Mouse (Mus musculus) kidney, embryonic 14.5 days (tissue): Measurements from ENCODE around the gene Patl2. TPM values are rescaled to one million over a fixed set of nuclear protein-coding genes. Genes with fewer than 3 reads are reported as not detected.

Experiments used
- ATAC-seq: fragments of 200-750 bp; cut with Nextera tagmentation; 2 replicates; pipeline ENCODE4 v1.8.0; 2017; ENCODE audit warnings: moderate number of reproducible peaks, mild to moderate bottlenecking, moderate TSS enrichment, moderate library complexity; ENCODE audit not compliant: low FRiP score, low TSS enrichment
- H3K27ac ChIP-seq: fragments of 300-500 bp; sonication (generic); 2 replicates; pipeline ENCODE4 v1.5.1; 2014; ENCODE audit warnings: low read depth, mild to moderate bottlenecking, low read length, moderate library complexity, mixed read lengths
- H3K27me3 ChIP-seq: fragments of 300-500 bp; sonication (generic); 2 replicates; pipeline ENCODE4 v1.6.1; 2014; ENCODE audit warnings: mild to moderate bottlenecking, low read length; ENCODE audit not compliant: control insufficient read depth, insufficient read depth
- H3K36me3 ChIP-seq: fragments of 300-500 bp; sonication (generic); 2 replicates; pipeline ENCODE4 v1.6.1; 2014; ENCODE audit warnings: low read length, mixed read lengths; ENCODE audit not compliant: control insufficient read depth, insufficient read depth
- H3K4me1 ChIP-seq: fragments of 300-500 bp; sonication (generic); 2 replicates; pipeline ENCODE4 v1.6.1; 2014; ENCODE audit warnings: low read length, mixed read lengths; ENCODE audit not compliant: control insufficient read depth, insufficient read depth
- H3K4me2 ChIP-seq: fragments of 300-500 bp; sonication (generic); replicated peaks from 2 replicates; pipeline ENCODE4 v1.6.1; 2014; ENCODE audit warnings: low read depth, mild to moderate bottlenecking, low read length
- H3K4me3 ChIP-seq: fragments of 300-500 bp; sonication (generic); 2 replicates; pipeline ENCODE4 v1.5.1; 2014; ENCODE audit warnings: mild to moderate bottlenecking, low read length
- H3K9ac ChIP-seq: fragments of 300-500 bp; sonication (generic); 2 replicates; pipeline ENCODE4 v1.6.1; 2014; ENCODE audit warnings: low read depth, mild to moderate bottlenecking, low read length, moderate library complexity
- H3K9me3 ChIP-seq: fragments of 300-500 bp; sonication (generic); 2 replicates; pipeline ENCODE4 v1.6.1; 2016; ENCODE audit warnings: low read length; ENCODE audit not compliant: control insufficient read depth
- WGBS: fragments of 180-500 bp; shearing (Covaris S2); extraction: QIAGEN DNeasy Blood & Tissue Kit; methylation state at CpG from one replicate; pipeline ENCODE4 v1.1.7; 2014; 5-methylcytosine and 5-hydroxymethylcytosine counted together
- polyA plus RNA-seq: library from polyadenylated mRNA; unstranded; fragments of >200 nt; fragmentation: Nextera tagmentation; extraction: Ambion mirVana; gene quantifications from 2 replicates; pipeline ENCODE4 v1.2.1, GENCODE M21; 2014

The Patl2 gene
- not detected in 2 replicates for polyA plus RNA-seq

DNA sequence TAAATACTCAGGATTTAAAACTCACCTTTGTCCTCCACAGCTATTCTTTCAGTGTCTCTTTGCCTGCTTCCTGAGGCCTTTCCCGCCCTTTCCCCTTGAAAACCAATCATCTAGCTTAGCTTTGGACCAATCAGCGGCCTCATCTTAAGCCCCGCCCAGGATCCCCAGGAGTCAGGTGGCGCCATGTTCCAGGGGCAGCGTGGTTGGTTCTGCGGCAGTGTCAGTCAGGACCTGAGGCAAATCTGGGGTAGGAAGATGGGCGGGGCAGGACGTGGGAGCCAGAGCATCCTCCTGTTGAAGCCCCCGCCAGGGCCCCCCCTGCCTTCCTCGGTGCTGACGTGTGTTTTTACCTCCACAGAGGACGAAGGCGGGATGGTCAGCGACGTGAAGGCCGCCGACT, at the start of gene Patl2, which contains the start of gene Terb2:
Gene Patl2, minus strand, starts transcription at position 84 of the 400 bp plus-strand sequence.
Gene Terb2, plus strand, starts transcription at position 167 of the 400 bp plus-strand sequence.
- Histone ChIP-seq H3K27ac (no peak within 1 kb of the TSS), H3K4me1 (no peaks in the 10 kb centered on the region), H3K4me3 (no peak within 1 kb of the TSS), H3K36me3 (no peaks in the 10 kb centered on the region), H3K9ac (no peak within 1 kb of the TSS), H3K27me3 (no peaks in the 10 kb centered on the region), H3K9me3 (no peaks in the 10 kb centered on the region), H3K4me2 (no peak within 1 kb of the TSS)
- ATAC-seq = no peak
- WGBS = 83% methylated on average over 17 of the region's 17 CpGs

DNA sequence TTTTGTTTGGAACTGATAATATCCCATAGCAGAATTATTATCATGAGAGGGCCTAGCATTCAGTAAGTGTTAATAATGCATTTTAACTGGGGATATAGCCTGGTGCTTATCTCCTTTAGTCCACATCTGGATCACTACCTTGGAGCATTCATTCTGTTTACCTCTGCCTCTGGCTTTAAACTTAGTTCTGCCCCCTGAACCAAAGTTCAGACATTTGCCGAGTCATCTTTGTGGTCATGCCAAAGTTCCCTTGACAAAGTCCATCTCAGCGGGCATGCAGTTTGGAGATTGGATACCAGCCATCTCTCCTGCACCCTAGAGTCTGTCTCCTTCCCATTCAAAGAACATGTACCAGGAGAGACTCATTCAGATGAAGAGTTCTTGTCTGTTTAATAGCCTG, 49.4 kb upstream of the Patl2 start:
- no peaks in the 10 kb centered on the region for H3K4me1 ChIP-seq
- H3K36me3 ChIP-seq = no peaks in the 10 kb centered on the region
- no peaks in the 10 kb centered on the region for H3K27me3 ChIP-seq
- no peak overlapping the region for H3K9ac ChIP-seq
- no peak for ATAC-seq
- H3K4me3 ChIP-seq = peak overlapping the region; percentile 47
- 72% methylated on average over 2 of the region's 2 CpGs for WGBS
- H3K27ac ChIP-seq = no peak overlapping the region
- peak overlapping the region; percentile 67 for H3K4me2 ChIP-seq
- no peaks in the 10 kb centered on the region for H3K9me3 ChIP-seq

DNA sequence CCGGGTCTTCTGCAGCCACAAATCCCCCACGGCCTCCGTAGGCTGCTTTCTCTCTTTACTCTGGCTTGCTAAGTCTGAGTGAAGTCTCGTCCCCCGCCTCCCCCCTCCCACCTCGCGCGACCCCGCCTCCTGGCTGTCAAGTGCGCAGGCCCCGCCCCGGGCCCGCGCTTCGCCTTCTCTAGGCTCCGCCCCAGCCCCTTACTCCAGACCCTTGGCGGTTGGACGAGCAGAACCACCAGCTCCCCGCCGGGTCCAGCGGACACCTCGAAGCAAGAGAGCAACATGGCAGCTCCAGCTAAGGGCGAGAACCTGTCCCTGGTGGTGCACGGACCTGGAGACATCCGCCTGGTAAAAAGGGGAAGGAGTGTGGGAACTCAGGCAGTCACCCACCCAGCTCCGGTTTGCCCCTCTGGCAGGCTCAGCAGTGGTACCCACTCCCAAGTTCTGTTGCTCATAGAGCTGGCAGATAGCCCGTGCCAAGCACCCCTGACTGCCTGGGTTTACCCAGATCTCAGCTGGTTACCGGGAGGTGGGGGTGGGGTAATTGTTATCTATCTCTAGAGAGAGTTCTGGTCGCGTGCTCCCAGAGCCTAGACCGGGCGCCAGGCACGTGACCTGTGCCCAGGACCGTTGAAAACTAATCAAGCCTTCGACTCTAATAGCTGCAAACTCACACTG, 48.8 kb upstream of the Patl2 start, which contains the start of gene Sord:
Gene Sord, plus strand, starts transcription at position 139 of the 678 bp plus-strand sequence.
- peak; percentile 96 for ATAC-seq
- Histone ChIP-seq H3K36me3 (no peaks in the 10 kb centered on the region), H3K27me3 (no peaks in the 10 kb centered on the region), H3K4me3 (peak within 1 kb of the TSS; percentile 47), H3K4me1 (no peaks in the 10 kb centered on the region), H3K9me3 (no peaks in the 10 kb centered on the region), H3K4me2 (peak within 1 kb of the TSS; percentile 67), H3K27ac (no peak within 1 kb of the TSS), H3K9ac (peak within 1 kb of the TSS; percentile 46)
- WGBS = under 1% methylated on average over 35 of the region's 35 CpGs

DNA sequence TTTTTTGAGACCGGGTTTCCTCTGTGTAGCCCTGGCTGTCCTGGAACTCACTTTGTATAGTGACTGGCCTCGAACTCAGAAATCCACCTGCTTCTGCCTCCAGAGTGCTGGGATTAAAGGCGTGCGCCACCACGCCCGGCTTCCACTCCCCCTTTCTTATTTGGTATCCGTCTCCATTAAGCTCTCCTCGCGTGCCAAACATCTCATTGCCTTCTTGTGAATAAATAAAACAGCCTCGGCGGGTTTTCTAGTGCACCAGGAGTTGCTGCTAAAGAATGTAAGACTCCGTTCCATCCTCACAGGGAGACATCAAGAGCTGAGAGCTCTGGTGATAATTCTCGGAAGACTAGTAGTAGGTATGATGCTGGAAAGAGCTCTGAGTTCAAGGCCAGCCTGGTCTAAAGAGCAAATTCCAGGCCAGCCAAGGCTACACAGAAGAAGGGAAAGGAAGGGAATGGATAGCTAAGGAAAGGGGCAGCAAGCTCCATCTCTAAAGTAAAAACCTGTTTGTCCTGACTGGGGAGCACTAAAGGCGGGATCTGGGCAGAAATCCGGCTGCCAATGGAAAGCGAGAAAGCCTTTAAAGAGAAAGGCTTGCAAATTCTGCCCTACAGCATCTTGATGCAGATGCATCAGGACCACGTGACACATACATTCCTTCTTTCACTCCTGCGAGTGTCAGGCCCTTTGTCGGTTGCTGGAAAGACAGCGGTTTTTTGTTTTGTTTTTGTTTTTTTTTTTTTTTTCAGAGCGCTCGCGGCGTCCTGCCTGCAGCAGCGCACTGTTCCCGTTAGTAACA, 48.0 kb upstream of the Patl2 start:
- 7% methylated on average over 26 of the region's 26 CpGs for WGBS
- Histone ChIP-seq H3K4me3 (peak overlapping the region; percentile 47), H3K9me3 (no peaks in the 10 kb centered on the region), H3K4me1 (no peaks in the 10 kb centered on the region), H3K27me3 (no peaks in the 10 kb centered on the region), H3K9ac (peak overlapping the region; percentile 46), H3K36me3 (no peaks in the 10 kb centered on the region), H3K4me2 (peak overlapping the region; percentile 67), H3K27ac (no peak overlapping the region)
- no peak for ATAC-seq

DNA sequence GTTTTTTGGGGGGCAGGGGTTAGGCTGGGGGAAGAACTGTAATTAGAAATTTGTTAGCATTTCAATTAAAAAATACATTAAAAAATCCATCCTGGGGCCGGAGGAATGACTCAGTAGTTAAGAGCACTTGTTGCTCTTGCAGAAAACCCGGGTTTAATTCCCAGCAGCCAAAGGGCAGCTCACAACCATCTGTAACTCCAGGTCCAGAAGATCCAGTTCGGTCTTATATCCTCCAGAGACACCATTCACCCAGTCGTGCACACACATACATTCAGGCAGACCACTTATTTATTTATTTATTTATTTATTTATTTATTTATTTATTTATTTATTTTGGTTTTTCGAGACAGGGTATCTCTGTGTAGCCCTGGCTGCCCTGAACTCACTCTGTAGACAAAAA, 47.4 kb upstream of the Patl2 start:
- WGBS = 59% methylated on average over 5 of the region's 5 CpGs
- H3K4me3 ChIP-seq = no peak overlapping the region

DNA sequence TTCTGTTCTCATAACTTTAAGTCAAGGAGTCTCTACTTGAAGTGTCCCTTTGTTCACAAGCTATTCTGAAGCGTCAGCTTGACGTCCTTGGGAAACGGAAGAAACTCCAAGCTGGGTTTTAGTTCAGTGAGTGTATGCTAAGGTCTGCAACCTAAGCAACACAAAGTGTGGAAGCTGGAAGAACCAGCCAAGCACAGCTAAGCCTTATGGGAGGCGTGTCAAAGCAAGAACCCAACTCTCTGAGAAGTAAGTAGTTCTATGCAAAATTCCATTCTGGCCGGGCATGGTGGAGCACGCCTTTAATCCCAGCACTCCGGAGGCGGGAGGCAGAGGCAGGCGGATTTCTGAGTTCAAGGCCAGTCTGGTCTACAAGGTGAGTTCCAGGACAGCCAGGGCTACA, 45.6 kb upstream of the Patl2 start:
- Histone ChIP-seq H3K4me2 (no peak overlapping the region), H3K27ac (no peak overlapping the region), H3K4me3 (no peak overlapping the region), H3K27me3 (no peaks in the 10 kb centered on the region), H3K36me3 (no peaks in the 10 kb centered on the region), H3K9me3 (no peaks in the 10 kb centered on the region), H3K4me1 (no peaks in the 10 kb centered on the region), H3K9ac (no peak overlapping the region)
- WGBS = 91% methylated on average over 9 of the region's 9 CpGs
- ATAC-seq = no peak

More for the DNA sequence above, 47.4 kb upstream of the Patl2 start:
- no peak for ATAC-seq
- Histone ChIP-seq H3K36me3 (no peaks in the 10 kb centered on the region), H3K4me1 (no peaks in the 10 kb centered on the region), H3K27me3 (no peaks in the 10 kb centered on the region), H3K27ac (no peak overlapping the region), H3K9me3 (no peaks in the 10 kb centered on the region), H3K9ac (no peak overlapping the region), H3K4me2 (no peak overlapping the region)

DNA sequence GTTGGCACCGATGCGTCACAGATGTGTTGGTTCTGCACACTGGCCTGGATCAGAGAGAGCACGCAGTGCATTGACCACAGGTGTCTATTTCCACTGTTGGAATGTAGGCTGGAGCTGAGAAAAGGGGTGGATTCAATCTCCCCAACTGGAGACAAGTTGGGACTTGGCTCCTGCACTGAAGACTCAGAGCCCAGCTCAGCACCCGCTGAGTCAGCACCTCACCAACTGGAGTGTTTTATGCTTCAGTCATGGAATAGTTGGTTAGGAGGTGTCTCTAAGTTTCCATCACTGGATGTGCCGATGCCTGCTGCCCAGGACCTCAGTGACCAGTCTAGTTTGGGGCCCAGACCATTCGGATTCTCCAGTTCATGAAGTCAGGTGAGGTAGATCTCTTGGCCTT, 44.4 kb upstream of the Patl2 start:
- H3K4me1 ChIP-seq = no peaks in the 10 kb centered on the region
- H3K4me3 ChIP-seq = no peak overlapping the region
- H3K4me2 ChIP-seq = no peak overlapping the region
- H3K9me3 ChIP-seq = no peaks in the 10 kb centered on the region
- WGBS = 90% methylated on average over 6 of the region's 6 CpGs
- H3K36me3 ChIP-seq = no peaks in the 10 kb centered on the region
- H3K27ac ChIP-seq = no peak overlapping the region
- no peaks in the 10 kb centered on the region for H3K27me3 ChIP-seq
- no peak overlapping the region for H3K9ac ChIP-seq
- no peak for ATAC-seq

DNA sequence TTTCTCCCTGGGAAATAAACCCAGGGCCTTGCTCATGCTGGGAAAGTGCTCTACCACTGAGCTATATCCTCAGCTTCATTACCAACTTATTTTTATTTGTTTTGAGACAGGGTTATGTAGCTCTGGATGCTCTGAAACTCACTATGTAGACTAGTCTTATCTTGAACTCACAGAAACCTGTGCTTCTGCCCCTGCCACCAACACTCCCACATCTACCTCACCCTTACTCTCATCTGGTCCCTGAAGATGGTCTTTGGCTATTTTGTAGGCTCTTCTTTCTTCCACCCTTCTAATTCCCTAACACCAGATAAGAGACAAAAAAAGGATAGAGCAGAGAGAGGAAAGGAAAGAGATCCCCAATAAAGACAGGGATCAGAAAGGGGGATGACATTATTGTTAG, 37.7 kb upstream of the Patl2 start:
- no peaks in the 10 kb centered on the region for H3K4me1 ChIP-seq
- H3K4me3 ChIP-seq = no peak overlapping the region
- no peak overlapping the region for H3K9ac ChIP-seq
- H3K9me3 ChIP-seq = no peaks in the 10 kb centered on the region
- H3K4me2 ChIP-seq = no peak overlapping the region
- no peak overlapping the region for H3K27ac ChIP-seq
- no peaks in the 10 kb centered on the region for H3K27me3 ChIP-seq
- no peak for ATAC-seq
- no peaks in the 10 kb centered on the region for H3K36me3 ChIP-seq

DNA sequence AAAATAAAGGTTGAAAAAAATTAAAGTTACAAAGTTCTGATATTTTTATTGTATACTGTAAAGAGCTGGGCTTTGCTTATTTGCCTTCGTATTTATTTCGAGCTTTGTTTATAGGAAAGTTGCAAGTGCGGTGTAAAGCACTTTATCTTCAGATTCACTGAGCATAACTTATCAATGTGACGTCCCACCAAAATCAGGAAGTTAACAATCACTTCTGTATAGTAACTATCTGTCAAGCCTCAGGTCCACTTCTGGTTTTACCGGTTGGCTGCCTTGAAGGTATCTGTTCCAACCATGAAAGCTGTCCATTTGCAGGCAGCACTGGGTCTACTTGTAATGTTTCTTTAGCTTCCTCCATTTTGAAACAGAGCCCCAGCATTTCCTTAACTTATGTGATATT, 36.3 kb upstream of the Patl2 start:
- no peaks in the 10 kb centered on the region for H3K4me1 ChIP-seq
- WGBS = 87% methylated on average over 5 of the region's 5 CpGs
- H3K9ac ChIP-seq = no peak overlapping the region
- no peak overlapping the region for H3K27ac ChIP-seq
- ATAC-seq = no peak
- no peak overlapping the region for H3K4me3 ChIP-seq
- H3K36me3 ChIP-seq = no peaks in the 10 kb centered on the region
- no peaks in the 10 kb centered on the region for H3K9me3 ChIP-seq
- H3K4me2 ChIP-seq = no peak overlapping the region
- no peaks in the 10 kb centered on the region for H3K27me3 ChIP-seq
